25 mouse cellular contexts compared by ENCODE assay signal in the genomic region with DNA sequence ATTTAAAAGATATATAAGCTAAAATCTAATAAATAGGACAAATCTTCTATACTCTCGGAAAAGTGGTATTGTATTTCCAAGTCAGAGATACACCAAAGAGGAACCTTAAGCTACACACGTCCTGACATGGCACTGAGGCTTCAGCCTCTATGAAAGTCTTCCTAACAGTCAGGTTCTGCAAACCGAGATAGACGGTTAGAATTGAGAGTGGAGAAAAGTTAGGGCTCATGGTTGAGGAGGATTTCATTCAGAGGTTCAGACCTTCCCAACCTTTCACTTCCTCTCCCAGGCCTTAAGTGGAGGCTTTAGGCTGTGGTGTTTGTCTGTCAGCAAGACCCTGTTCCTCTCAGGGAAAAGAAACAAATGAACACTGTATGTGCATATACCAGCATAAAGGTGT. TPM values are rescaled to one million over a fixed set of nuclear protein-coding genes. Genes with fewer than 3 reads are reported as not detected.
A peak's percentile ranks its signal among the peaks of the same experiment; 100 is the strongest.
DNase-seq lines count a peak whose midpoint lies in the region; ATAC-seq and TF ChIP-seq lines count a peak whose summit lies in the region.
"Had no signal": no experiment of that assay in that cellular context is flagged by ENCODE, and none has a peak within 500 bp of the region (broad histone marks: within the 10 kb centered on the region; RNA-seq: fewer than 3 reads in every experiment).

No protein-coding gene starts in this region.

- WGBS in liver, embryonic 13.5 days (ENCODE audit: insufficient replicate concordance), result 57% methylated on average over 4 of the region's 4 CpGs
- WGBS in liver, postnatal 0 days (ENCODE audit: insufficient replicate concordance), result 64% methylated on average over 4 of the region's 4 CpGs

- no peak overlapping the region for H3K4me2 ChIP-seq in liver, embryonic 13.5 days
- H3K4me2 ChIP-seq in liver, postnatal 0 days (ENCODE audit: low read depth, low read length), result no peak overlapping the region
- H3K4me2 ChIP-seq: forebrain, embryonic 13.5 days; heart, embryonic 11.5 days; hindbrain, embryonic 14.5 days had no signal

- TF ChIP-seq CTCF in liver, postnatal 0 days (IDR thresholded peaks at IDR 0.05; ENCODE audit: low read depth), result no peak

- no peak overlapping the region for H3K4me3 ChIP-seq in liver, embryonic 13.5 days (replicated peaks)
- no peak overlapping the region for H3K4me3 ChIP-seq in liver, postnatal 0 days (ENCODE audit: low read depth, low read length)
- H3K4me3 ChIP-seq: forebrain, embryonic 10.5 days; forebrain, embryonic 13.5 days; hindbrain, embryonic 10.5 days had no signal

- peak overlapping the region; percentile 28 for H3K9ac ChIP-seq in liver, embryonic 13.5 days
- no peak overlapping the region for H3K9ac ChIP-seq in liver, postnatal 0 days (replicated peaks)
- H3K9ac ChIP-seq: forebrain, embryonic 13.5 days; hindbrain, embryonic 14.5 days had no signal

- peak overlapping the region; percentile 70 for H3K27ac ChIP-seq in liver, embryonic 13.5 days
- H3K27ac ChIP-seq in liver, postnatal 0 days (ENCODE audit: low read depth), result no peak overlapping the region; the same call in 1 of the 2 replicates
- H3K27ac ChIP-seq: forebrain, embryonic 10.5 days; forebrain, embryonic 13.5 days; hindbrain, embryonic 10.5 days; hindbrain, embryonic 14.5 days; hindbrain, postnatal 0 days had no signal

- DNase-seq in liver, embryonic 13.5 days, result no peak
- no peak for DNase-seq in liver, postnatal 0 days
- no peak for DNase-seq in heart, postnatal 4 days
- no peak for DNase-seq in cerebellum, postnatal 25 days
- DNase-seq: adrenal gland, adult 8-10 months; adrenal gland, postnatal 25 days; B cell, adult 2 months; cerebellum, adult 11-12 months; cerebellum, adult 8-10 months; cerebellum, postnatal 10 days; gastrocnemius, postnatal 10 days; gastrocnemius, postnatal 36 days; heart, adult 11 months had no signal

- no peaks in the 10 kb centered on the region for H3K27me3 ChIP-seq in liver, embryonic 13.5 days
- H3K27me3 ChIP-seq in liver, postnatal 0 days (ENCODE audit: insufficient read depth, low read length), result no peaks in the 10 kb centered on the region
- H3K27me3 ChIP-seq: CH12.LX; forebrain, embryonic 13.5 days had no signal

- no peaks in the 10 kb centered on the region for H3K9me3 ChIP-seq in liver, embryonic 13.5 days (replicated peaks)
- H3K9me3 ChIP-seq in liver, postnatal 0 days (ENCODE audit: low read length), result no peaks in the 10 kb centered on the region
- H3K9me3 ChIP-seq: forebrain, embryonic 10.5 days; forebrain, embryonic 13.5 days; G1E; hindbrain, embryonic 10.5 days had no signal

- H3K4me1 ChIP-seq in liver, embryonic 13.5 days (replicated peaks), result peaks cover 92% of the 10 kb centered on the region
- H3K4me1 ChIP-seq in liver, postnatal 0 days (ENCODE audit: insufficient read depth), result peaks cover 48% of the 10 kb centered on the region
- H3K4me1 ChIP-seq: forebrain, embryonic 10.5 days; forebrain, embryonic 13.5 days; hindbrain, embryonic 10.5 days had no signal

- no peak for TF ChIP-seq EP300 in liver, postnatal 0 days (IDR thresholded peaks at IDR 0.05; ENCODE audit: low read depth)

- no peak for ATAC-seq in liver, embryonic 13.5 days (ENCODE audit: low read depth)
- no peak for ATAC-seq in liver, postnatal 0 days
- ATAC-seq in granulocyte monocyte progenitor cell, adult 5-6 weeks (replicated peaks; ENCODE audit: poor library complexity, severe bottlenecking), result peak; percentile 41
- ATAC-seq in megakaryocyte, adult 5-6 weeks (ENCODE audit: poor library complexity, severe bottlenecking), result peak; percentile 38
- ATAC-seq: forebrain, embryonic 13.5 days; forebrain, embryonic 16.5 days; hindbrain, postnatal 0 days; inflammation-experienced regulatory T-cells, adult 6 months had no signal

- peaks cover 34% of the 10 kb centered on the region for H3K36me3 ChIP-seq in liver, embryonic 13.5 days
- peaks cover 15% of the 10 kb centered on the region for H3K36me3 ChIP-seq in liver, postnatal 0 days (replicated peaks; ENCODE audit: insufficient read depth, low read length)
- H3K36me3 ChIP-seq: forebrain, embryonic 10.5 days; hindbrain, embryonic 10.5 days had no signal

RNA-seq across cellular contexts. Expression of a gene that starts 37.5 kb away (rescaled TPM):
- 38.2 and 49.6 TPM in 2 replicates for polyA plus RNA-seq in liver, embryonic 13.5 days (2015; fragmentation: Nextera tagmentation; extraction: Ambion mirVana)
- 12.1 and 13.7 TPM in 2 replicates for polyA plus RNA-seq in liver, postnatal 0 days (2015; fragmentation: Nextera tagmentation; extraction: Ambion mirVana)
- 2.4 and 3.5 TPM in 2 replicates for total RNA-seq in granulocyte monocyte progenitor cell, adult 5-6 weeks (2014; fragmentation: Nextera tagmentation)
- 3.6 and 6.7 TPM in 2 replicates for total RNA-seq in granulocyte monocyte progenitor cell, adult 5-6 weeks (2017)
- total RNA-seq in megakaryocyte, adult 5-6 weeks (2015), result 12.2 and 13.8 TPM in 2 replicates
- total RNA-seq in megakaryocyte, adult 5-6 weeks (2017), result 7.7 and 7.9 TPM in 2 replicates
- 10 to 100 TPM in 1 of 2 experiments, 1 to 10 TPM in 1; 8.9 to 11.6 TPM for total RNA-seq in heart, postnatal 4 days (2021)

Comparison
In these comparisons a context has a peak if more than half of its experiments do, and no peak if none do; other contexts are left out.
1. ATAC-seq: peak in granulocyte monocyte progenitor cell, adult 5-6 weeks (single experiment) and megakaryocyte, adult 5-6 weeks (single experiment); none in liver, embryonic 13.5 days (single experiment) and liver, postnatal 0 days (single experiment).